Mouse (Mus musculus) CH12.LX (cell line): ENCODE measurements at regions not wholly inside any gene's neighbourhood (a gene's known extent, or its start where the extent isn't known, plus 50 kb on each side); places are given as distances from the start of the nearest gene placed in this dataset.

ENCODE experiments used
- DNase-seq: peaks from one replicate; pipeline ENCODE4 v3.0.0-alpha.2; 2013; ENCODE audit errors: extremely low read depth
- H3K27ac ChIP-seq: 2 replicates; pipeline ENCODE4 v1.5.1; 2012; ENCODE audit warnings: low read depth, mild to moderate bottlenecking, control low read depth, moderate library complexity; ENCODE audit not compliant: insufficient read depth
- H3K27me3 ChIP-seq: replicated peaks from 2 replicates; pipeline ENCODE3; 2012; ENCODE audit warnings: inconsistent platforms
- H3K36me3 ChIP-seq, 2 experiments: replicated peaks in 1 of 2; 2 replicates each; pipeline versions ENCODE3 to v1.6.1; 2012; ENCODE audit warnings: inconsistent platforms in 1 of 2, low read length in 1 of 2, mild to moderate bottlenecking in 1 of 2, mixed read lengths in 1 of 2, moderate library complexity in 1 of 2; ENCODE audit not compliant: control insufficient read depth in 1 of 2, insufficient read depth in 1 of 2
- H3K4me1 ChIP-seq, 2 experiments: 2 replicates each; pipeline ENCODE4 v1.6.1; 2012; ENCODE audit warnings: inconsistent platforms in 1 of 2, moderate library complexity in 1 of 2; ENCODE audit not compliant: insufficient read depth in 2 of 2, control insufficient read depth in 1 of 2
- H3K4me2 ChIP-seq: 2 replicates; pipeline ENCODE4 v1.6.1; 2012; ENCODE audit warnings: low read depth, mild to moderate bottlenecking, control low read depth; ENCODE audit not compliant: poor library complexity, insufficient read depth, severe bottlenecking
- H3K4me3 ChIP-seq, 3 experiments: fragments of 150-350 bp in 1 of 3; sonication (generic) in 1 of 3; replicated peaks in 1 of 3; 2 replicates each; pipeline versions ENCODE3 to v1.5.1; 2011 to 2012; ENCODE audit warnings: low read depth in 2 of 3, low read length in 2 of 3, mild to moderate bottlenecking in 2 of 3, moderate library complexity in 2 of 3, control low read depth in 1 of 3, improper control_type of control experiment in 1 of 3, inconsistent platforms in 1 of 3, mixed read lengths in 1 of 3; ENCODE audit not compliant: poor library complexity in 1 of 3
- H3K79me2 ChIP-seq: replicated peaks from 2 replicates; pipeline ENCODE4 v1.6.1; 2012; ENCODE audit warnings: mild to moderate bottlenecking, moderate library complexity; ENCODE audit not compliant: control insufficient read depth, poor library complexity, insufficient read depth, severe bottlenecking; ENCODE audit errors: extremely low read depth
- H3K9ac ChIP-seq: 2 replicates; pipeline ENCODE4 v1.6.1; 2012; ENCODE audit warnings: low read depth, mild to moderate bottlenecking, control low read depth, moderate library complexity; ENCODE audit not compliant: insufficient read depth
- H3K9me3 ChIP-seq: replicated peaks from 2 replicates; pipeline ENCODE3; 2012; ENCODE audit warnings: low read length, inconsistent platforms, mixed read lengths
- BHLHE40 ChIP-seq: IDR thresholded peaks from 2 replicates; pipeline ENCODE4 v1.6.1; 2011; ENCODE audit warnings: mild to moderate bottlenecking, low read depth, low read length, improper control_type of control experiment
- GABPA ChIP-seq: IDR thresholded peaks from 2 replicates; pipeline ENCODE4 v1.6.1; 2012; ENCODE audit warnings: low read depth, low read length, improper control_type of control experiment, inconsistent platforms; ENCODE audit not compliant: insufficient replicate concordance
- MAFK ChIP-seq: IDR thresholded peaks from 2 replicates; pipeline ENCODE4 v1.6.1; 2011; ENCODE audit warnings: low read length, improper control_type of control experiment; ENCODE audit not compliant: insufficient replicate concordance
- MYC ChIP-seq: IDR thresholded peaks from 2 replicates; pipeline ENCODE4 v1.6.1; 2011; ENCODE audit warnings: low read depth, mild to moderate bottlenecking, improper control_type of control experiment, low read length
- PAX5 ChIP-seq: IDR thresholded peaks from 2 replicates; pipeline ENCODE4 v1.6.1; 2012; ENCODE audit warnings: low read length, inconsistent platforms, mixed read lengths
- SIN3A ChIP-seq: IDR thresholded peaks from 2 replicates; pipeline ENCODE4 v1.6.1; 2012; ENCODE audit warnings: low read length, improper control_type of control experiment, inconsistent platforms
- SMC3 ChIP-seq: IDR thresholded peaks from 2 replicates; pipeline ENCODE4 v1.6.1; 2011; ENCODE audit warnings: low read depth, low read length, improper control_type of control experiment
- UBTF ChIP-seq: IDR thresholded peaks from 2 replicates; pipeline ENCODE4 v1.6.1; 2012; ENCODE audit warnings: low read depth, mild to moderate bottlenecking, inconsistent platforms, low read length, improper control_type of control experiment, moderate library complexity
- USF1 ChIP-seq: IDR thresholded peaks from 2 replicates; pipeline ENCODE4 v1.6.1; 2014; ENCODE audit warnings: low read depth, mild to moderate bottlenecking, inconsistent platforms, low read length, improper control_type of control experiment
- ZKSCAN1 ChIP-seq: IDR thresholded peaks from 2 replicates; pipeline ENCODE4 v1.6.1; 2012; ENCODE audit warnings: low read depth, inconsistent platforms, low read length, improper control_type of control experiment, borderline replicate concordance
- ZNF384 ChIP-seq: IDR thresholded peaks from 2 replicates; pipeline ENCODE4 v1.6.1; 2012; ENCODE audit warnings: low read depth, low read length, improper control_type of control experiment, inconsistent platforms
- dilution Hi-C: fragments of 300-500 bp; cut with MboI; formaldehyde crosslinking; loops from 2 replicates; pipeline ENCODE4 v1.14.3; 2020; ENCODE audit warnings: low sequenced_read_pairs; ENCODE audit not compliant: extremely low pct_unique_long_range_greater_than_20kb, extremely low pct_ligation_motif_present
- in situ Hi-C: fragments of 300-500 bp; cut with MboI; formaldehyde crosslinking; loops from 3 replicates; pipeline ENCODE4 v1.14.3; 2019; ENCODE audit warnings: low sequenced_read_pairs, low pct_ligation_motif_present, low pct_unique_long_range_greater_than_20kb, mixed read lengths

- no peak overlapping the region for H3K4me2 ChIP-seq
- H3K27ac ChIP-seq, result no peak overlapping the region
- no peak for DNase-seq
- no peak overlapping the region for H3K9ac ChIP-seq
- H3K27me3 ChIP-seq, result no peaks in the 10 kb centered on the region
- in situ Hi-C loops, result no loop called here
- H3K4me1 ChIP-seq, result peaks cover 4 to 13% of the 10 kb centered on the region in 2 experiments; a peak in 3 of 4 replicates
- TF ChIP-seq MYC, result no peak
- TF ChIP-seq UBTF, result no peak
- H3K79me2 ChIP-seq, result no peaks in the 10 kb centered on the region
- no peak overlapping the region for H3K4me3 ChIP-seq
- dilution Hi-C loops, result no loop called here
- no peaks in the 10 kb centered on the region for H3K9me3 ChIP-seq
- H3K36me3 ChIP-seq, result no peaks in the 10 kb centered on the region
Measured at GRCm38 (mm10) chr3:104288970-104289680, 69.0 kb upstream of the Magi3 start.

DNA sequence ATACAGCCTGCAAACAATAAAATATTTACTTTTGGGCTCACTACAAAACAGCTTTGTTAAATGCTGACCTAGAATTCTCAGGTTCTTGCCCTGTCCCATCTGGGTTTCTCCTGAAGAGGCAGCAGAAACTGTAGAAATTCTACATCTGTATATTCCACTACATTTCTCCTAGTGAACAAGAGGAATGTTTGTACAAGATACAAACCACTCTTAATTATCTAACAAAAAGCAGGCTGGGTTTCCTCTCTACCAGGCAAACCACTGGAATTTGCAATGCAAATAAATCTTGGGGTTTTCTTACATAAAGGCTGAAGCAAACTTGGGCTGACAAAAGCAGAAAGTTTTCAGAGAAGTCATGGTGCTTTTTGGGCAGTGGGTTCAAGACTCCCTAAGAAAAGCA, 67.7 kb upstream of the Magi3 start:
- dilution Hi-C loops (no loop called here), in situ Hi-C loops (no loop called here)
- no peak overlapping the region for H3K9ac ChIP-seq
- no peak overlapping the region; the same call in 1 of the 2 replicates for H3K4me2 ChIP-seq
- H3K4me3 ChIP-seq, result no peak overlapping the region
- DNase-seq, result peak; percentile 44
- H3K4me1 ChIP-seq, result peaks cover 4 to 13% of the 10 kb centered on the region in 2 experiments; a peak in 3 of 4 replicates
- H3K27ac ChIP-seq, result no peak overlapping the region
- TF ChIP-seq SIN3A, result no peak
- no peaks in the 10 kb centered on the region for H3K36me3 ChIP-seq
- H3K9me3 ChIP-seq, result no peaks in the 10 kb centered on the region
- no peaks in the 10 kb centered on the region for H3K27me3 ChIP-seq
- H3K79me2 ChIP-seq, result no peaks in the 10 kb centered on the region

DNA sequence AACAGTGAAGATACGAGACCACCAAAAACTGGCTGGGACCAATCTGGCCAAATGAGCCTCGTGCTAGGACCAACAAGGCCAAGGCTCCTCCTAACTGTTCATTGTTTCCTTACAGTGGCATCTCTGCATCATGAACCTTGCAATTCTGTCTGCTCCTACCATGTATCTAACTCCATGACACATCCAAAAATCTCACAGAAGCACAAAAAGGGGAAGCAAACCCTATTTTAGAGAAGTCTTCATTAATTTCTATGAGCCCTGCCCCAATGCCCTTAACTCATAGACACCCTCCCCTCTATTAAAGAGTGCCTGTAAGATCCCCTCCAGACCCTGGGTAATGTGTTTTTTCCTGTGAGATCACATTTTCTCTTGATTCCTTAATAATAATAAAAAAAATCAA, 64.8 kb upstream of the Magi3 start:
- in situ Hi-C loops (no loop called here), dilution Hi-C loops (no loop called here)

GRCm38 (mm10) chr3:104283855-104284254, 63.7 kb upstream of the Magi3 start:
- no peak for DNase-seq
- H3K27ac ChIP-seq, result no peak overlapping the region
- no peak overlapping the region for H3K4me3 ChIP-seq
- H3K9ac ChIP-seq, result no peak overlapping the region
- H3K4me1 ChIP-seq, result peaks cover 4 to 13% of the 10 kb centered on the region in 2 experiments; a peak in 3 of 4 replicates
- H3K79me2 ChIP-seq, result no peaks in the 10 kb centered on the region
- dilution Hi-C loops, result no loop called here
- no peak overlapping the region for H3K4me2 ChIP-seq
- H3K27me3 ChIP-seq, result no peaks in the 10 kb centered on the region
- H3K36me3 ChIP-seq, result no peaks in the 10 kb centered on the region
- H3K9me3 ChIP-seq, result no peaks in the 10 kb centered on the region
- TF ChIP-seq ZNF384 (0 out of 2 replicates have a peak, but pooled peaks have one; percentile 6), PAX5 (no peak)
- TF ChIP-seq, all 38 proteins: peak for 1
- in situ Hi-C loops, result no loop called here

More for the DNA sequence above, 64.8 kb upstream of the Magi3 start:
- Histone ChIP-seq H3K79me2 (no peaks in the 10 kb centered on the region), H3K36me3 (no peaks in the 10 kb centered on the region), H3K4me1 (peaks cover 4 to 13% of the 10 kb centered on the region in 2 experiments; a peak in 3 of 4 replicates), H3K9me3 (no peaks in the 10 kb centered on the region), H3K9ac (no peak overlapping the region), H3K27ac (no peak overlapping the region), H3K27me3 (no peaks in the 10 kb centered on the region), H3K4me3 (no peak overlapping the region), H3K4me2 (no peak overlapping the region)
- TF ChIP-seq ZKSCAN1 (no peak), BHLHE40 (no peak), USF1 (no peak), GABPA (no peak), MAFK (no peak), SMC3 (no peak)
- DNase-seq, result no peak
